Mouse (Mus musculus): ENCODE measurements around the gene Ubl3.

DNA sequence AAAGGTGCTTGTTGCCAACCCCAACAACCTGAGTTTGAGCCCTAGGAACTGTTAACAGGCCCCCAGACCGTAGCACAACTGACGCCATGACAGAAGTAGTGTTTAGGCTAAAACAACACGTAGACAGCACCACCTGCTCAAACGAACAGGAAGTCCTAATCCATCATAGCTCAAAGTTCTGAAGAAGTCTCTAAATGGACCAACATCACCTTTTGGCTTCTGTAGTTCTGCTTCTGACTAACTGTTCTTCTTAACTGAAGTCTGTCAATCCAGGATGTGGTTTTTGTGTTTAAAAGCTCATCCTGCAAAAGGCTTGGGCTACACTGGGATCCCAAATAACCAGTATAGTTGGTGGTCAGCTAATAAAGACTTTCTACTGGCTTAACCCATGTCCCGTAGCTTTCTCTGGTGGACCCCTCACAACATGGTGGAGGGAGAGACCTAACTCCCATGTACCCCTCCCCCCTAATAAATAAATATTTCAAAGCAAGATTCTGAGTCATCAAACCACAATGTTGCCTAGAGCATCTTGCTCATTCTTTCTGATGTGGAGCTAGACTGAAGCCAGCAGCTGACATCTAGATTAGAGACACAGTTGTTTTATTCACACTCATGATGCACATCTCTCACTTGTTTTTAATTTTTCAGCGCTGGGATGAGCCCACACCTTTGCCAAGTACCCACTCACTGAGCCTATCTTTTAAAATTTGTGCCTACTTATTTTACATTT lies 51.2 kb downstream of the Ubl3 start:
- TF ChIP-seq CTCF (IDR thresholded peaks at IDR 0.05; ENCODE audit: low read depth, low read length) = no peak
- no peak for TF ChIP-seq GATA1 (IDR thresholded peaks at IDR 0.05; ENCODE audit: borderline replicate concordance, low read length)
